Mouse (Mus musculus): ENCODE measurements around the gene Olfr229. TPM values are rescaled to one million over a fixed set of nuclear protein-coding genes. Genes with fewer than 3 reads are reported as not detected.
"Not testable (repeated sequence)": the region's sequence is repeated elsewhere in the genome, so short reads cannot be mapped to it uniquely, and the experiment has no call there.

Olfr229 gene
- polyA plus RNA-seq, 1 experiment from 2014 or later: not detected

DNA sequence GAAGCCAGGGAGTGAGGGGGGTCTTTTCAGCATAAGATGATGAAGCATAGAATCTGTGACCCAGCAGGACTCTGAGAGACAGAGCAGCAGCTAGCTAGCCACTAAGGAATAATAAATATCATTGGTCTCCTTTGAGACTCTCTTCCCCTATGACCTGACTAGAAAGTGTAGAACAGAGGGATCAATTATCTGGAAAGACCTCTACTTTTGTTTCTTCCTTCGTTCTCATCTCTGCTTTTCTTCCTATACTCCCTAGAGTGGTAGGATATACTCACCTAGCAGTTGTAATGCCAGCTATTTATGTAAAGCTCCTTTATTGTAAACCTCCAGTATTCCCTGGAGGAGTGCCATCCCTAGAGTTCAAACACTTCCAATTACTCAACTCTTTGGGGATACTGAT, 44.8 kb downstream of the Olfr229 start, which contains the start of gene Olfr975:
TSS of gene Olfr975 (minus strand) at position 101 of the 400 bp plus-strand sequence.
- no peak for DNase-seq (ENCODE audit: low spot score)
- no peak within 1 kb of the TSS for H3K4me3 ChIP-seq (ENCODE audit: low read depth, low read length)

DNA sequence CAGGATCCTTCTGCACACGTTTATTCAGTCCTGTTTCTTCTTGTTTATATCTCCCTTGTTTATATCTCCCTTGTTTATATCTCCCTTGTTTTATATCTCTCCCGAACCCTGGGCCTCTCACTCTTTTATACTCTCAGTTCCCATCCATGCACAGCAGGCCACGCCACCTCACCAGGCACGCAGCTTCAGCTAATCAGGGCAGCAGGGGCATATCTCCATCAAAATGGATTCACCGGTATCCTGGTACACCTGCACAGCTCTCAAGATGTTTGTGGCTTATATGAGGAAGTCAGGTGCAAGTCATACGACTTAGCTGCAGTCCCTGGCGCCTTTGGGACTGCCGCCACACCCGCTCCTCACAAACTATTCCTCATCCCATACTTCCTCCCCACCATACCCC, 53.9 kb downstream of the Olfr229 start, which contains the start of gene Olfr976:
TSS of gene Olfr976 (minus strand) at position 101 of the 400 bp plus-strand sequence.
- not testable (repeated sequence) for ATAC-seq; H3K27ac ChIP-seq (ENCODE audit: low read depth, low read length); H3K4me2 ChIP-seq (ENCODE audit: low read length); H3K4me1 ChIP-seq (ENCODE audit: control insufficient read depth, insufficient read depth, low read length); H3K36me3 ChIP-seq (ENCODE audit: control insufficient read depth, insufficient read depth, low read length); DNase-seq (ENCODE audit: low spot score); H3K27me3 ChIP-seq (replicated peaks; ENCODE audit: control insufficient read depth, insufficient read depth, low read length); H3K4me3 ChIP-seq (ENCODE audit: low read depth, low read length); H3K9ac ChIP-seq (ENCODE audit: low read length); H3K9me3 ChIP-seq (replicated peaks; ENCODE audit: control insufficient read depth, low read length)
- 85% methylated on average over 6 of the region's 9 CpGs for WGBS

More for the DNA sequence above, 44.8 kb downstream of the Olfr229 start, which contains the start of gene Olfr975:
- H3K9ac ChIP-seq (ENCODE audit: low read length): no peak within 1 kb of the TSS
- ATAC-seq: no peak
- H3K36me3 ChIP-seq (ENCODE audit: control insufficient read depth, insufficient read depth, low read length): no peaks in the 10 kb centered on the region
- no peaks in the 10 kb centered on the region for H3K27me3 ChIP-seq (replicated peaks; ENCODE audit: control insufficient read depth, insufficient read depth, low read length)
- H3K27ac ChIP-seq (ENCODE audit: low read depth, low read length): no peak within 1 kb of the TSS
- H3K4me2 ChIP-seq (ENCODE audit: low read length): no peak within 1 kb of the TSS
- no peaks in the 10 kb centered on the region for H3K4me1 ChIP-seq (ENCODE audit: control insufficient read depth, insufficient read depth, low read length)
- WGBS: 68% methylated on average over 1 of the region's 1 CpGs
- no peaks in the 10 kb centered on the region for H3K9me3 ChIP-seq (replicated peaks; ENCODE audit: control insufficient read depth, low read length)

Other genes starting within 250 kb of the Olfr229 start
- not detected in 2 replicates for gene Olfr963, start 240.1 kb upstream of the Olfr229 start, polyA plus RNA-seq (2014; fragmentation: Nextera tagmentation; extraction: Ambion mirVana)
- gene Olfr149, start 200.2 kb upstream of the Olfr229 start, polyA plus RNA-seq (2014; fragmentation: Nextera tagmentation; extraction: Ambion mirVana): not detected in 2 replicates
- not detected in 2 replicates for gene Olfr965, start 196.0 kb upstream of the Olfr229 start, polyA plus RNA-seq (2014; fragmentation: Nextera tagmentation; extraction: Ambion mirVana)
- not detected in 2 replicates for gene Olfr150, start 176.4 kb upstream of the Olfr229 start, polyA plus RNA-seq (2014; fragmentation: Nextera tagmentation; extraction: Ambion mirVana)
- gene Olfr967, start 161.1 kb upstream of the Olfr229 start, polyA plus RNA-seq (2014; fragmentation: Nextera tagmentation; extraction: Ambion mirVana): not detected in 2 replicates
- not detected in 2 replicates for gene Olfr968, start 124.1 kb upstream of the Olfr229 start, polyA plus RNA-seq (2014; fragmentation: Nextera tagmentation; extraction: Ambion mirVana)
- gene Olfr969, start 116.4 kb upstream of the Olfr229 start, polyA plus RNA-seq (2014; fragmentation: Nextera tagmentation; extraction: Ambion mirVana): not detected in 2 replicates
- not detected in 2 replicates for gene Olfr970, start 98.5 kb upstream of the Olfr229 start, polyA plus RNA-seq (2014; fragmentation: Nextera tagmentation; extraction: Ambion mirVana)
- gene Olfr971, start 70.5 kb upstream of the Olfr229 start, polyA plus RNA-seq (2014; fragmentation: Nextera tagmentation; extraction: Ambion mirVana): not detected in 2 replicates
- gene Olfr972, start 40.9 kb upstream of the Olfr229 start, polyA plus RNA-seq (2014; fragmentation: Nextera tagmentation; extraction: Ambion mirVana): not detected in 2 replicates
- gene Olfr974, start 30.2 kb downstream of the Olfr229 start, polyA plus RNA-seq (2014; fragmentation: Nextera tagmentation; extraction: Ambion mirVana): not detected in 2 replicates
- not detected in 2 replicates for gene Olfr975, start 44.7 kb downstream of the Olfr229 start, polyA plus RNA-seq (2014; fragmentation: Nextera tagmentation; extraction: Ambion mirVana)
- gene Olfr976, start 53.8 kb downstream of the Olfr229 start, polyA plus RNA-seq (2014; fragmentation: Nextera tagmentation; extraction: Ambion mirVana): not detected in 2 replicates
- not detected in 2 replicates for gene Olfr978, start 84.8 kb downstream of the Olfr229 start, polyA plus RNA-seq (2014; fragmentation: Nextera tagmentation; extraction: Ambion mirVana)
- not detected in 2 replicates for gene Olfr979, start 96.1 kb downstream of the Olfr229 start, polyA plus RNA-seq (2014; fragmentation: Nextera tagmentation; extraction: Ambion mirVana)
- not detected in 2 replicates for gene Olfr980, start 102.2 kb downstream of the Olfr229 start, polyA plus RNA-seq (2014; fragmentation: Nextera tagmentation; extraction: Ambion mirVana)
- gene Olfr981, start 114.1 kb downstream of the Olfr229 start, polyA plus RNA-seq (2014; fragmentation: Nextera tagmentation; extraction: Ambion mirVana): not detected in 2 replicates
- gene Olfr982, start 166.5 kb downstream of the Olfr229 start, polyA plus RNA-seq (2014; fragmentation: Nextera tagmentation; extraction: Ambion mirVana): not detected in 2 replicates
- not detected in 2 replicates for gene Olfr983, start 186.3 kb downstream of the Olfr229 start, polyA plus RNA-seq (2014; fragmentation: Nextera tagmentation; extraction: Ambion mirVana)
- gene Olfr984, start 206.9 kb downstream of the Olfr229 start, polyA plus RNA-seq (2014; fragmentation: Nextera tagmentation; extraction: Ambion mirVana): not detected in 2 replicates
- not detected in 2 replicates for gene Olfr985, start 222.8 kb downstream of the Olfr229 start, polyA plus RNA-seq (2014; fragmentation: Nextera tagmentation; extraction: Ambion mirVana)
- gene Tmem225, start 240.8 kb downstream of the Olfr229 start, polyA plus RNA-seq (2014; fragmentation: Nextera tagmentation; extraction: Ambion mirVana): not detected in 2 replicates